Mouse (Mus musculus) neural tube, embryonic 11.5 days (tissue): ENCODE results near the gene 2010109A12Rik. TPM values are rescaled to one million over a fixed set of nuclear protein-coding genes. Genes with fewer than 3 reads are reported as not detected.

Experiments used
- ATAC-seq: fragments of 200-750 bp; cut with Nextera tagmentation; 2 replicates; pipeline ENCODE4 v1.8.0; 2017; ENCODE audit warnings: moderate number of reproducible peaks, mild to moderate bottlenecking, moderate TSS enrichment, moderate library complexity; ENCODE audit not compliant: insufficient read depth, low FRiP score, low TSS enrichment
- DNase-seq: peaks from one replicate; pipeline ENCODE4 v3.0.0-alpha.2; 2015; ENCODE audit warnings: low spot score
- H3K27ac ChIP-seq: fragments of 300-500 bp; sonication (generic); 2 replicates; pipeline ENCODE4 v1.5.1; 2014; ENCODE audit warnings: low read depth, mild to moderate bottlenecking, low read length
- H3K27me3 ChIP-seq: fragments of 300-500 bp; sonication (generic); 2 replicates; pipeline ENCODE4 v1.6.1; 2014; ENCODE audit warnings: mild to moderate bottlenecking, low read length, mixed read lengths; ENCODE audit not compliant: control insufficient read depth, insufficient read depth
- H3K36me3 ChIP-seq: fragments of 300-500 bp; sonication (generic); 2 replicates; pipeline ENCODE4 v1.6.1; 2014; ENCODE audit warnings: mild to moderate bottlenecking, low read length, moderate library complexity, mixed read lengths; ENCODE audit not compliant: control insufficient read depth, insufficient read depth
- H3K4me1 ChIP-seq: fragments of 300-500 bp; sonication (generic); 2 replicates; pipeline ENCODE4 v1.6.1; 2014; ENCODE audit warnings: low read length, mixed read lengths; ENCODE audit not compliant: control insufficient read depth, insufficient read depth
- H3K4me2 ChIP-seq: fragments of 300-500 bp; sonication (generic); 2 replicates; pipeline ENCODE4 v1.6.1; 2014; ENCODE audit warnings: low read depth, mild to moderate bottlenecking, moderate library complexity
- H3K4me3 ChIP-seq: fragments of 300-500 bp; sonication (generic); 2 replicates; pipeline ENCODE4 v1.5.1; 2014; ENCODE audit warnings: low read depth, low read length
- H3K9ac ChIP-seq: fragments of 300-500 bp; sonication (generic); 2 replicates; pipeline ENCODE4 v1.6.1; 2014; ENCODE audit warnings: mild to moderate bottlenecking, low read length
- H3K9me3 ChIP-seq: fragments of 300-500 bp; sonication (generic); 2 replicates; pipeline ENCODE4 v1.6.1; 2016; ENCODE audit warnings: low read length; ENCODE audit not compliant: control insufficient read depth
- WGBS: fragments of 180-500 bp; shearing (Covaris S2); extraction: QIAGEN DNeasy Blood & Tissue Kit; methylation state at CpG from one replicate; pipeline ENCODE4 v1.1.7; 2014; 5-methylcytosine and 5-hydroxymethylcytosine counted together
- polyA plus RNA-seq: library from polyadenylated mRNA; unstranded; fragments of >200 nt; fragmentation: Nextera tagmentation; extraction: Ambion mirVana; gene quantifications from 2 replicates; pipeline ENCODE4 v1.2.1, GENCODE M21; 2014

The 2010109A12Rik gene
- polyA plus RNA-seq, 1 experiment from 2014 or later: 1.1 TPM

DNA sequence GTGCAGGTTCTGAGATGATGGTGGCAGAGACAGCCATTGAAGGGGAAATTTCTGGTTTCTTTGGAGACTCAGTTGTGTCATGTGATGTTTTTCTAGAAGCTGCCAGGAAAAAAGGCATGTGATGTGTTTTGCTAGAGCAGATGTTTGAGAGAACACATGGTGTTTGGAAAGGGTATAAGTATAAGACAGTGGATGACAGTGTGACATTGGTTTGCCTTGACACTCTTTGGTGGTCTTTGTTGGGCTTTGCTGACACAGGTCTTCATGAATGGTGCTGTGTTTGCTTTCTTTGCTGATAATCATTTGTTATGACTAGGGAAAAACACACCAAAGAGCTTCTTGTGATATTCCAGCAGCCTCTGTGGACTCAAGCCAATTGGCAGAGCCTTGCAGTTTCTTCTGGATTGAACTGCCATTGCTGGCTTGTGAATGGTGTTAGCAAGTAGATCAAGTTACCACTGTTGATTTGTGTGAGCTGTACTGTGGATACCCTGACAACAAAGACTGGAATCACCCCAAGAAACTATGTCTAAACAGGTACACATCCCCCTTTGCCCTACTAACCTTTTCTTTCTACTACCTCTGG lies 50.6 kb downstream of the 2010109A12Rik start:
- Histone ChIP-seq H3K9ac (no peak overlapping the region), H3K27me3 (no peaks in the 10 kb centered on the region), H3K36me3 (no peaks in the 10 kb centered on the region), H3K4me3 (no peak overlapping the region), H3K27ac (no peak overlapping the region), H3K9me3 (no peaks in the 10 kb centered on the region), H3K4me1 (no peaks in the 10 kb centered on the region), H3K4me2 (no peak overlapping the region)
- DNase-seq (no peak), ATAC-seq (no peak)

- Histone ChIP-seq H3K4me3 (no peak overlapping the region), H3K9ac (no peak overlapping the region), H3K9me3 (no peaks in the 10 kb centered on the region), H3K4me1 (no peaks in the 10 kb centered on the region), H3K27me3 (no peaks in the 10 kb centered on the region), H3K27ac (no peak overlapping the region), H3K4me2 (no peak overlapping the region), H3K36me3 (no peaks in the 10 kb centered on the region)
- DNase-seq (no peak), ATAC-seq (no peak)
Observed at GRCm38 (mm10) chr5:93259349-93259748, 53.0 kb downstream of the 2010109A12Rik start.

DNA sequence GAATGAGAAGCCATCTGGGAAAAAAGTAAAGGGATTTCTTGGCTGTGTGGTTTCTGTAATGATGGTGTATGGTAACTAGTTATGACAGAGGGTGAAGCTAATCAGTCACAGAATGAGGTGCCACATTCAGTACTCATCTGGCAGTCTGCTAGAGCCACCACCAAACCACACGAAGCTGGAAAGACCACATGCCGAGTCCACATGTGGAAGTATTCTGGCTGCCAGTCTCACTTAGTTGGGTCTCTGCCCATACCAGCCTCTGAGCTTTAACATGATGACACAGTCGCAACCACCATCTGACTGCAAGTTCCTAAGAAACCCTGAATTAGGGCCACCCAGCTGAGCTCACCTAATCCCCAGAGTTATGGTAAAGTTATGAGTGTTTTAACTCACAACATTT lies 54.7 kb downstream of the 2010109A12Rik start:
- no peak for ATAC-seq
- Histone ChIP-seq H3K9ac (no peak overlapping the region), H3K9me3 (no peaks in the 10 kb centered on the region), H3K27ac (no peak overlapping the region), H3K36me3 (no peaks in the 10 kb centered on the region), H3K27me3 (no peaks in the 10 kb centered on the region), H3K4me1 (0 out of 2 replicates have a peak, but pooled peaks cover under 1% of the 10 kb centered on the region), H3K4me3 (no peak overlapping the region), H3K4me2 (no peak overlapping the region)
- 72% methylated on average over 3 of the region's 3 CpGs for WGBS
- no peak for DNase-seq

DNA sequence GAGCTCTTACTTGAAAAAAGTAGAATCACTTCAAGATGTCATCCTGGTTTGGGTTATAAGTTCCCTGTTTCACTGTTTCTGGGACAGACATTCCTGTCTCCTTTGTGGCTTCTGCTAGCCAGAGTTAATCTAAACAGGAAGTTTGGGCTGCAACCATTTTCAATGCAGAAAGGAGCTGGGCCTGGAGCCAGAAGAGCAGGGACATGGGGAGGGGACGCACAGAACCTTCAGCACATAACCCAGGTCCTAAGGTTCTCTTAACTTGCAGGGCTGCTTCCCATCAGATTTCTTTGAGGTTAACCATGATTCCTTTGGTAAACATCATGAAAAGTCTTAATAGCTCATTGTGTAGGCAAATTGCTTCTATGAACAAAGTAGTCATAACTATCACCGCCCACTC lies 56.4 kb downstream of the 2010109A12Rik start:
- no peak overlapping the region for H3K9ac ChIP-seq
- 82% methylated on average over 2 of the region's 2 CpGs for WGBS
- no peaks in the 10 kb centered on the region for H3K27me3 ChIP-seq

More for the DNA sequence above, 56.4 kb downstream of the 2010109A12Rik start:
- H3K9me3 ChIP-seq: no peaks in the 10 kb centered on the region
- H3K36me3 ChIP-seq: no peaks in the 10 kb centered on the region
- no peak overlapping the region for H3K4me3 ChIP-seq
- no peak overlapping the region for H3K4me2 ChIP-seq
- ATAC-seq (no peak), DNase-seq (no peak)
- H3K4me1 ChIP-seq: 0 out of 2 replicates have a peak, but pooled peaks cover 3% of the 10 kb centered on the region
- no peak overlapping the region for H3K27ac ChIP-seq

Other genes starting within 250 kb of the 2010109A12Rik start
- 0.41 and 0.58 TPM in 2 replicates for gene Sowahb, start 161.5 kb upstream of the 2010109A12Rik start, polyA plus RNA-seq
- 276 and 289 TPM in 2 replicates for gene Sept11, start 113.1 kb upstream of the 2010109A12Rik start, polyA plus RNA-seq
- 142 and 147 TPM in 2 replicates for gene Ccni, start within 50 bp of the 2010109A12Rik start, polyA plus RNA-seq
- gene Ccng2, start 60.7 kb downstream of the 2010109A12Rik start, polyA plus RNA-seq: 97.7 and 99.3 TPM in 2 replicates